Mouse (Mus musculus) CH12.LX (cell line): ENCODE results near the gene Fhdc1.

Experiments used
- CHD2 ChIP-seq: IDR thresholded peaks from 2 replicates; pipeline ENCODE4 v1.6.1; 2011; ENCODE audit warnings: low read length, improper control_type of control experiment
- CTCF ChIP-seq, 2 experiments: IDR thresholded peaks in 1 of 2; conservative IDR thresholded peaks in 1 of 2; 2 replicates each; pipeline ENCODE4 v1.5.1; 2011 to 2012; ENCODE audit warnings: low read depth in 2 of 2, low read length in 2 of 2, improper control_type of control experiment in 1 of 2, inconsistent platforms in 1 of 2, mild to moderate bottlenecking in 1 of 2, moderate library complexity in 1 of 2
- MAX ChIP-seq: IDR thresholded peaks from 2 replicates; pipeline ENCODE4 v1.6.1; 2011; ENCODE audit warnings: low read length, improper control_type of control experiment
- POLR2A ChIP-seq: IDR thresholded peaks from 2 replicates; pipeline ENCODE4 v1.6.1; 2011; ENCODE audit warnings: low read depth, mild to moderate bottlenecking, improper control_type of control experiment, low read length
- SMC3 ChIP-seq: IDR thresholded peaks from 2 replicates; pipeline ENCODE4 v1.6.1; 2011; ENCODE audit warnings: low read depth, low read length, improper control_type of control experiment
- UBTF ChIP-seq: IDR thresholded peaks from 2 replicates; pipeline ENCODE4 v1.6.1; 2012; ENCODE audit warnings: low read depth, mild to moderate bottlenecking, inconsistent platforms, low read length, improper control_type of control experiment, moderate library complexity
- USF1 ChIP-seq: IDR thresholded peaks from 2 replicates; pipeline ENCODE4 v1.6.1; 2014; ENCODE audit warnings: low read depth, mild to moderate bottlenecking, inconsistent platforms, low read length, improper control_type of control experiment
- ZMIZ1 ChIP-seq: IDR thresholded peaks from 2 replicates; pipeline ENCODE4 v1.6.1; 2012; ENCODE audit warnings: low read depth, mild to moderate bottlenecking, inconsistent platforms, low read length, improper control_type of control experiment

- TF ChIP-seq ZMIZ1: no peak
- no peak for TF ChIP-seq POLR2A
- no peak for TF ChIP-seq CTCF (conservative IDR thresholded peaks at IDR 0.05 in 1 of 2, IDR thresholded peaks at IDR 0.05 in 1 of 2; ENCODE audit: low read depth in 2 of 2, low read length in 2 of 2)
- TF ChIP-seq USF1: no peak
- TF ChIP-seq CHD2: no peak
- no peak for TF ChIP-seq SMC3
- no peak for TF ChIP-seq UBTF
- TF ChIP-seq MAX: no peak
Measured at GRCm38 (mm10) chr3:84432797-84433445, 47.3 kb downstream of the Fhdc1 start.
